Mouse (Mus musculus): ENCODE results near the gene Phf3.

- TF ChIP-seq CTCF (IDR thresholded peaks at IDR 0.05; ENCODE audit: low read depth, low read length) (no peak), POLR2A (IDR thresholded peaks at IDR 0.05; ENCODE audit: extremely low read depth, insufficient read depth, low read length) (no peak)
Observed at GRCm38 (mm10) chr1:30832778-30833177, 40.9 kb downstream of the Phf3 start.
